Mouse (Mus musculus) adrenal gland, postnatal 25 days (tissue): ENCODE data around the gene Rngtt. TPM values are rescaled to one million over a fixed set of nuclear protein-coding genes. Genes with fewer than 3 reads are reported as not detected.

ENCODE experiments used
- DNase-seq: peaks from one replicate; pipeline ENCODE4 v3.0.0; 2021; ENCODE audit warnings: mixed read lengths
- microRNA-seq, 2 experiments: library from miRNA; unstranded; fragments of <30 nt; microRNA quantifications; one replicate each; pipeline ENCODE4 v1.2.0; 2021
- total RNA-seq: library from RNA; stranded (reverse); gene quantifications from 2 replicates; pipeline ENCODE4 v1.2.3, GENCODE M21; 2021

The Rngtt gene
- total RNA-seq, 1 experiment from 2014 or later: 35.1 TPM

GRCm38 (mm10) chr4:33514108-33515000 lies 204.2 kb downstream of the Rngtt start:
- DNase-seq: no peak

GRCm38 (mm10) chr4:33520196-33520595 lies 210.1 kb downstream of the Rngtt start:
- DNase-seq: no peak

GRCm38 (mm10) chr4:33520938-33521337 lies 210.8 kb downstream of the Rngtt start:
- DNase-seq: no peak

GRCm38 (mm10) chr4:33523774-33524173 lies 213.7 kb downstream of the Rngtt start:
- DNase-seq: no peak

GRCm38 (mm10) chr4:33524481-33525141 lies 214.5 kb downstream of the Rngtt start:
- peak; percentile 80 for DNase-seq

GRCm38 (mm10) chr4:33525272-33525671 lies 215.2 kb downstream of the Rngtt start:
- no peak for DNase-seq

GRCm38 (mm10) chr4:33526092-33526491 lies 216.0 kb downstream of the Rngtt start:
- DNase-seq: no peak

GRCm38 (mm10) chr4:33526675-33527074 lies 216.6 kb downstream of the Rngtt start:
- DNase-seq: no peak

GRCm38 (mm10) chr4:33532596-33532995 lies 222.5 kb downstream of the Rngtt start:
- no peak for DNase-seq

GRCm38 (mm10) chr4:33544755-33545576 lies 234.9 kb downstream of the Rngtt start:
- no peak for DNase-seq

- no peak for DNase-seq
Measured at GRCm38 (mm10) chr4:33545577-33545879, 235.4 kb downstream of the Rngtt start.

- DNase-seq: no peak
Measured at GRCm38 (mm10) chr4:33546278-33546677, 236.2 kb downstream of the Rngtt start.

- DNase-seq: no peak
Measured at GRCm38 (mm10) chr4:33547315-33547929, 237.3 kb downstream of the Rngtt start.

- DNase-seq: no peak
Measured at GRCm38 (mm10) chr4:33549606-33550005, 239.5 kb downstream of the Rngtt start.

Small RNA genes lying within 50 kb of the gene (microRNA-seq; reads per million reads assigned to microRNA genes)
- gene Mir8118: 0 to 0.36 reads per million in 2 experiments

Other genes starting within 250 kb of the Rngtt start
- gene Gabrr2, start 247.3 kb upstream of the Rngtt start, total RNA-seq: 0.27 TPM in 1 of 2 replicates, not detected in the other
- not detected in 2 replicates for gene Gabrr1, start 177.8 kb upstream of the Rngtt start, total RNA-seq
- 43.9 and 82.7 TPM in 2 replicates for gene Pm20d2, start 120.6 kb upstream of the Rngtt start, total RNA-seq
- 0.94 TPM in 1 of 2 replicates, not detected in the other for gene Srsf12, start 101.3 kb upstream of the Rngtt start, total RNA-seq
- gene Pnrc1, start 20.1 kb upstream of the Rngtt start, total RNA-seq: 166 and 180 TPM in 2 replicates